ENCODE assay signal across 9 mouse cellular contexts in the genomic region with DNA sequence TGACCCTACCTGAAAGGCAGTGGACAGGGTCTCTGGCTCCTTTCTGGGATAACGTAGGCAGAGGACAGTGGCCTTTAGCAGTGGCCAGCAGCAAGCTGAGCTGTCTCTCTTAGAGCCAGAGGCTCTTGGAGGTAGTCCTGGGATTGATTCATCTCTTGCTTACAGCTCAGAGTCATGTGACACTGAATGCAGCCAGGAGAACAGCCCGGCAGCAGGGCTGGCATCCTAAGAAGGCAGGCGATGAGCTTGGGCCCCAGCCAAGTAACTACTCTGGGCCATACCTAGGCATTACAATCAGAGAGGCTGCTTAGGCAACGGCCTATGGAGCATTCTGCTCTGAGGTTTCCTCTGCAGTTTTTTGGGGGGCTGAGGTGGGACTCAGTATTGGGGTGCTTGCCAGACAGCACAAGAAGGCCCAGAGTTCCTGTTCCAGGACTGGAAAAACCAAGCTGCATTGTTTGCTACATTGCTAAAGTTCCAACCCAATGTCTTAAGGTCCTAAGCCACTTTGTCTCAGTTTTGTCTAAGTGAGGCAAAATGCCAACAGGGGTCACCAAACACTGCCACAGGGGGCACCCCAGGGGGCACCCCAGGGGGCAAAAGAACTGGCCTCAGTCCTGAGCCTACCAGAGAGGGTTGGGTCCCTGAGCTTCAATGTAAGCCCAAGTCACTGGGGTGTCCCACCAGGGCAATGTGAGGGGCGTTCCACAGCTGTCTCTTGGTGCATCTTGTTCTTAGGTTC. TPM values are rescaled to one million over a fixed set of nuclear protein-coding genes. Genes with fewer than 3 reads are reported as not detected.
A peak's percentile ranks its signal among the peaks of the same experiment; 100 is the strongest.
DNase-seq lines count a peak whose midpoint lies in the region; ATAC-seq lines count a peak whose summit lies in the region.
"Had no signal": no experiment of that assay in that cellular context is flagged by ENCODE, and none has a peak within 500 bp of the region (broad histone marks: within the 10 kb centered on the region; RNA-seq: fewer than 3 reads in every experiment).

No protein-coding gene starts in this region.

- ATAC-seq in erythroid progenitor cell, adult 5-6 weeks (replicated peaks; ENCODE audit: low FRiP score, poor library complexity, severe bottlenecking) = no peak

- DNase-seq in gastrocnemius, postnatal 25 days = peak; percentile 51
- DNase-seq in gastrocnemius, postnatal 10 days = no peak
- peak; percentile 96 for DNase-seq in NIH3T3 (ENCODE audit: low read depth)
- DNase-seq in cerebellum, postnatal 25 days = peak; percentile 86 to 95
- peak; percentile 60 to 86 for DNase-seq in left cerebral cortex, postnatal 25 days (ENCODE audit: low spot score in 2 of 2)
- no peak for DNase-seq in embryo, embryonic 9.5 days (ENCODE audit: extremely low spot score)
- DNase-seq in lung, postnatal 25 days (ENCODE audit: low spot score) = no peak

- intact Hi-C loops in left cerebral cortex, postnatal 25 days (cut with DNase I) = no loop called here

RNA-seq across cellular contexts. Expression of a gene that starts 12.6 kb away (rescaled TPM):
- not detected for total RNA-seq in gastrocnemius, postnatal 25 days (2021)
- not detected for total RNA-seq in gastrocnemius, postnatal 10 days (2021)
- 1 to 10 TPM; 7.0 to 7.2 TPM for total RNA-seq in left cerebral cortex, postnatal 25 days (2021)
- total RNA-seq in erythroid progenitor cell, adult 5-6 weeks (2015; ENCODE audit: low replicate concordance) = not detected in 2 replicates
- total RNA-seq in erythroid progenitor cell, adult 5-6 weeks (2017; ENCODE audit: low replicate concordance) = not detected in 2 replicates
- total RNA-seq: G1E had no signal

RNA-seq across cellular contexts. Expression of a gene that starts 28.4 kb away (rescaled TPM):
- 10 to 100 TPM; 18.1 to 21.0 TPM for total RNA-seq in gastrocnemius, postnatal 25 days (2021)
- total RNA-seq in gastrocnemius, postnatal 10 days (2021) = 10 to 100 TPM; 23.7 to 27.8 TPM
- total RNA-seq in left cerebral cortex, postnatal 25 days (2021) = 10 to 100 TPM; 35.7 to 39.1 TPM
- 32.3 and 32.8 TPM in 2 replicates for total RNA-seq in erythroid progenitor cell, adult 5-6 weeks (2015; ENCODE audit: low replicate concordance)
- 57.9 and 58.0 TPM in 2 replicates for total RNA-seq in erythroid progenitor cell, adult 5-6 weeks (2017; ENCODE audit: low replicate concordance)

Comparison
In these comparisons a context has a peak if more than half of its experiments do, and no peak if none do; other contexts are left out.
1. DNase-seq: peak in gastrocnemius, postnatal 25 days (single experiment), NIH3T3 (single experiment), cerebellum, postnatal 25 days (2 of 2) and left cerebral cortex, postnatal 25 days (2 of 2); none in gastrocnemius, postnatal 10 days (single experiment), embryo, embryonic 9.5 days (single experiment) and lung, postnatal 25 days (single experiment).
2. RNA of a gene that starts 12.6 kb away (total RNA-seq): 7.0 to 7.2 TPM in left cerebral cortex, postnatal 25 days; not detected in gastrocnemius, postnatal 25 days, not detected in gastrocnemius, postnatal 10 days and not detected in erythroid progenitor cell, adult 5-6 weeks; every median in the first group is over 4 times any median in the second.